Mouse (Mus musculus) MEL (cell line): ENCODE measurements around the gene Apbb2. TPM values are rescaled to one million over a fixed set of nuclear protein-coding genes. Genes with fewer than 3 reads are reported as not detected.

Experiments used
- DNase-seq: peaks from one replicate; pipeline ENCODE4 v3.0.0; 2011; ENCODE audit warnings: low read depth, low spot score
- H3K27ac ChIP-seq: 2 replicates; pipeline ENCODE4 v1.5.1; 2012; ENCODE audit warnings: low read depth, mild to moderate bottlenecking, control low read depth, low read length, moderate library complexity; ENCODE audit not compliant: control insufficient read depth
- H3K27me3 ChIP-seq, 2 experiments: fragments of 150-350 bp in 1 of 2; sonication (generic) in 1 of 2; 2 replicates each; pipeline ENCODE4 v1.6.1; 2012; ENCODE audit warnings: low read length in 2 of 2, mild to moderate bottlenecking in 2 of 2, improper control_type of control experiment in 1 of 2, moderate library complexity in 1 of 2; ENCODE audit not compliant: insufficient read depth in 2 of 2, control insufficient read depth in 1 of 2
- H3K36me3 ChIP-seq, 2 experiments: 2 replicates each; pipeline ENCODE4 v1.6.1; 2012 to 2014; ENCODE audit warnings: low read length in 2 of 2, improper control_type of control experiment in 1 of 2, inconsistent platforms in 1 of 2, mild to moderate bottlenecking in 1 of 2; ENCODE audit not compliant: insufficient read depth in 2 of 2, control insufficient read depth in 1 of 2
- H3K4me1 ChIP-seq, 2 experiments: fragments of 150-350 bp in 1 of 2; sonication (generic) in 1 of 2; 2 replicates each; pipeline ENCODE4 v1.6.1; 2012; ENCODE audit warnings: low read length in 2 of 2, improper control_type of control experiment in 1 of 2, mild to moderate bottlenecking in 1 of 2; ENCODE audit not compliant: insufficient read depth in 2 of 2, control insufficient read depth in 1 of 2
- H3K4me3 ChIP-seq, 2 experiments: fragments of 150-350 bp in 1 of 2; sonication (generic) in 1 of 2; 2 replicates each; pipeline ENCODE4 v1.5.1; 2012; ENCODE audit warnings: low read depth in 2 of 2, low read length in 2 of 2, mild to moderate bottlenecking in 2 of 2, moderate library complexity in 2 of 2, control low read depth in 1 of 2, improper control_type of control experiment in 1 of 2; ENCODE audit not compliant: control insufficient read depth in 1 of 2, insufficient read depth in 1 of 2
- H3K79me2 ChIP-seq: 2 replicates; pipeline ENCODE4 v1.6.1; 2012; ENCODE audit warnings: mild to moderate bottlenecking, low read length, moderate library complexity; ENCODE audit not compliant: control insufficient read depth, poor library complexity, insufficient read depth
- H3K9ac ChIP-seq: 2 replicates; pipeline ENCODE4 v1.6.1; 2012; ENCODE audit warnings: low read depth, mild to moderate bottlenecking, control low read depth, low read length, moderate library complexity; ENCODE audit not compliant: control insufficient read depth, poor library complexity, severe bottlenecking
- H3K9me3 ChIP-seq: fragments of 150-350 bp; sonication (generic); replicated peaks from 2 replicates; pipeline ENCODE4 v1.6.1; 2012; ENCODE audit warnings: mild to moderate bottlenecking, low read length, improper control_type of control experiment, moderate library complexity; ENCODE audit not compliant: insufficient read depth
- BHLHE40 ChIP-seq: IDR thresholded peaks from 2 replicates; pipeline ENCODE4 v1.6.1; 2012; ENCODE audit warnings: low read depth, mild to moderate bottlenecking, inconsistent platforms, low read length, improper control_type of control experiment, borderline replicate concordance
- CHD1 ChIP-seq: IDR thresholded peaks from 2 replicates; pipeline ENCODE4 v1.6.1; 2012; ENCODE audit warnings: low read depth, mild to moderate bottlenecking, inconsistent platforms, low read length, improper control_type of control experiment
- ELF1 ChIP-seq: IDR thresholded peaks from 2 replicates; pipeline ENCODE4 v1.6.1; 2014; ENCODE audit warnings: low read depth, mild to moderate bottlenecking, inconsistent platforms, low read length, improper control_type of control experiment, moderate library complexity
- GATA1 ChIP-seq: IDR thresholded peaks from 2 replicates; pipeline ENCODE4 v1.6.1; 2011; ENCODE audit warnings: low read depth, low read length, improper control_type of control experiment
- MAFK ChIP-seq: IDR thresholded peaks from 2 replicates; pipeline ENCODE4 v1.6.1; 2011; ENCODE audit warnings: low read depth, mild to moderate bottlenecking, low read length, improper control_type of control experiment, borderline replicate concordance
- MAZ ChIP-seq: IDR thresholded peaks from 2 replicates; pipeline ENCODE4 v1.6.1; 2012; ENCODE audit warnings: low read depth, mild to moderate bottlenecking, inconsistent platforms, low read length, improper control_type of control experiment
- MXI1 ChIP-seq: IDR thresholded peaks from 2 replicates; pipeline ENCODE4 v1.6.1; 2011; ENCODE audit warnings: mild to moderate bottlenecking, low read depth, low read length, improper control_type of control experiment
- MYC ChIP-seq: IDR thresholded peaks from 2 replicates; pipeline ENCODE4 v1.6.1; 2011; ENCODE audit warnings: low read depth, mild to moderate bottlenecking, low read length, improper control_type of control experiment, moderate library complexity
- RCOR1 ChIP-seq: IDR thresholded peaks from 2 replicates; pipeline ENCODE4 v1.6.1; 2012; ENCODE audit warnings: low read depth, mild to moderate bottlenecking, inconsistent platforms, low read length, improper control_type of control experiment
- SIN3A ChIP-seq: IDR thresholded peaks from 2 replicates; pipeline ENCODE4 v1.6.1; 2012; ENCODE audit warnings: low read length, improper control_type of control experiment, inconsistent platforms
- SMC3 ChIP-seq: IDR thresholded peaks from 2 replicates; pipeline ENCODE4 v1.6.1; 2011; ENCODE audit warnings: low read depth, low read length, improper control_type of control experiment
- TBP ChIP-seq: IDR thresholded peaks from 2 replicates; pipeline ENCODE4 v1.8.0; 2011; ENCODE audit warnings: low read depth, low read length, improper control_type of control experiment
- UBTF ChIP-seq: IDR thresholded peaks from 2 replicates; pipeline ENCODE4 v1.6.1; 2012; ENCODE audit warnings: low read depth, mild to moderate bottlenecking, inconsistent platforms, low read length, improper control_type of control experiment, moderate library complexity, borderline replicate concordance; ENCODE audit not compliant: insufficient read depth
- USF1 ChIP-seq: IDR thresholded peaks from 2 replicates; pipeline ENCODE4 v1.6.1; 2014; ENCODE audit warnings: low read depth, mild to moderate bottlenecking, inconsistent platforms, low read length, improper control_type of control experiment, moderate library complexity
- USF2 ChIP-seq, 2 experiments: IDR thresholded peaks; 2 replicates each; pipeline ENCODE4 v1.6.1; 2011 to 2012; ENCODE audit warnings: improper control_type of control experiment in 2 of 2, low read length in 2 of 2, borderline replicate concordance in 1 of 2, inconsistent platforms in 1 of 2, low read depth in 1 of 2, mild to moderate bottlenecking in 1 of 2; ENCODE audit not compliant: insufficient read depth in 1 of 2
- ZKSCAN1 ChIP-seq: IDR thresholded peaks from 2 replicates; pipeline ENCODE4 v1.6.1; 2012; ENCODE audit warnings: low read depth, mild to moderate bottlenecking, inconsistent platforms, low read length, improper control_type of control experiment, moderate library complexity
- ZMIZ1 ChIP-seq: IDR thresholded peaks from 2 replicates; pipeline ENCODE4 v1.6.1; 2012; ENCODE audit warnings: low read depth, mild to moderate bottlenecking, inconsistent platforms, low read length, improper control_type of control experiment, moderate library complexity
- ZNF384 ChIP-seq: IDR thresholded peaks from 2 replicates; pipeline ENCODE4 v1.6.1; 2012; ENCODE audit warnings: low read depth, mild to moderate bottlenecking, inconsistent platforms, low read length, improper control_type of control experiment
- polyA plus RNA-seq, 2 experiments: library from polyadenylated mRNA; stranded (reverse) in 1 of 2; unstranded in 1 of 2; fragments of >175 nt in 1 of 2; fragments of >200 nt in 1 of 2; gene quantifications; 2 replicates each; pipeline versions ENCODE4 v1.2.1 to v1.2.4; 2012; ENCODE audit warnings: low replicate concordance in 2 of 2, low read depth in 1 of 2; ENCODE audit not compliant: insufficient read length in 2 of 2, insufficient read depth in 1 of 2, missing spikeins in 1 of 2
- total RNA-seq: library from RNA; depleted of rRNA; stranded (reverse); fragments of 300-350 nt; gene quantifications from 2 replicates; pipeline ENCODE4 v1.2.3, GENCODE M21; 2012

Gene Apbb2
- total and polyA plus RNA-seq, 3 experiments, result not detected

DNA sequence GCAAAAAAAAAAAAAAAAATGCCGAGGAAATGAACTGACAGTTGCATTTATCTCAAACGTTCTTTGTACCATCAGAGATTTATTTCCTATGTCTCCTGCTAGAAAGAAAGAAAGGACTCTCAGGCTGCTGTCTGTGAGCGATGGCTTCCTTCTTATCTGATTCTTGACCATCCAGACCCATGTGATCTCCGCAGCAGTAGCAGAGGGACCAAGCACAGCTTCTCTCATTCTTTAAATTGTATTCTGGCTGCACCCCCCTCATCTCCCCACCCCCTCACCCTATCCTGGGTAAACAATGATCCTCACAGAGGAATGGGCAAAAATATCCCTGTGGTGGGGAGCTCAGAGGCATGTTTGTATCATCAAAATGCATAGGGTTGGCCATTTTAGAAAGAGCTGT lies 165.5 kb downstream of the Apbb2 start:
- TF ChIP-seq ZKSCAN1 (no peak), TBP (no peak)
- no peaks in the 10 kb centered on the region for H3K27me3 ChIP-seq
- H3K27ac ChIP-seq, result no peak overlapping the region
- H3K9ac ChIP-seq, result no peak overlapping the region
- no peaks in the 10 kb centered on the region for H3K79me2 ChIP-seq
- no peak overlapping the region for H3K4me3 ChIP-seq
- no peaks in the 10 kb centered on the region for H3K9me3 ChIP-seq
- DNase-seq, result no peak
- H3K36me3 ChIP-seq, result no peaks in the 10 kb centered on the region
- no peaks in the 10 kb centered on the region for H3K4me1 ChIP-seq

DNA sequence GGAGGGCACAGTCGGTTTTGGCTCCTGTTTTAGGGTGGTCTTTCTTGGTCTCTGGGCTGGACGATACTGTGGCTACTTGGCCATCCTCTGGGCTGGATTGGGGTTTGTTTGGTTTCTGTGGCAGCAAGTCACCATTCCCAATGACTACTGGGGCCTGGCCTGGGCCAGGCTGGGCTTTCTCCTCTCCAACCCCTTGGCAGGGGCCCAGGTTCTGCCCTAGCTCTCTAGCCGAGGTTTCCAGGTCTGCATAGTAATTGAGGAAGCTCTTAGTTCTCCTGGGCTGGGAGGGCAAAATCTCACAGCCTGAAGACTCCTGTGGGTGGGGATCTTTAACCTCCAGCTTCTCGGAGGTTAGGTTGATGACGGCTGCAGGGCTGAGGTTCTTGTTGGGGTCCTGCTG lies 167.0 kb downstream of the Apbb2 start:
- TF ChIP-seq ZNF384, result no peak
- TF ChIP-seq USF1, result no peak
- no peak for TF ChIP-seq ZMIZ1
- no peak for TF ChIP-seq USF2 (IDR thresholded peaks at IDR 0.05; ENCODE audit: borderline replicate concordance in 1 of 2, insufficient read depth in 1 of 2, low read depth in 1 of 2, low read length in 2 of 2)
- no peak for TF ChIP-seq ELF1
- TF ChIP-seq CHD1, result no peak
- TF ChIP-seq UBTF, result no peak
- no peak for TF ChIP-seq TBP
- no peak for TF ChIP-seq MAFK
- no peak for TF ChIP-seq MYC
- no peak for TF ChIP-seq BHLHE40
- TF ChIP-seq ZKSCAN1, result no peak

DNA sequence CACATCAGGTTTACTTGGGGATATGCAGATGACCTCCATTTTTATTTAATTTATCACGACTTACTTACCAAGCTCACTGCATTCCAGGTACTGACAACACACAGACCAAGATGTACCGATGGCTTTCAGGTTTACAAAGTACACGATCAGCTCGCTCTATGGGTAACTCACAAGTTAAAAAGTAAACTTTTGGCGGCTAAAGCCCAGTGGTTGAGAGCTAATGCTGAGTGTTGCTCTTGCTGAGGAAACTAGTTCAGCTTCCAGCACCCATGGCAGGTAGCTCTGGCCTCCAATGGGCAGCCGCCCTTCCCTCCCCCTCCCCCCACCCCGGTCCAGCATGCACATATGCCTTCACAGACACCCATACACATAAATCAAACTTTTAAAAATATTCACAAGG lies 173.1 kb downstream of the Apbb2 start:
- no peaks in the 10 kb centered on the region for H3K9me3 ChIP-seq

More for the DNA sequence above, 167.0 kb downstream of the Apbb2 start:
- H3K27me3 ChIP-seq, result no peaks in the 10 kb centered on the region
- H3K9me3 ChIP-seq, result no peaks in the 10 kb centered on the region
- H3K27ac ChIP-seq, result no peak overlapping the region
- H3K36me3 ChIP-seq, result no peaks in the 10 kb centered on the region
- no peak overlapping the region for H3K9ac ChIP-seq
- H3K4me3 ChIP-seq, result no peak overlapping the region
- H3K79me2 ChIP-seq, result no peaks in the 10 kb centered on the region
- DNase-seq, result no peak
- no peaks in the 10 kb centered on the region for H3K4me1 ChIP-seq

More for the DNA sequence above, 173.1 kb downstream of the Apbb2 start:
- H3K36me3 ChIP-seq, result no peaks in the 10 kb centered on the region
- H3K27me3 ChIP-seq, result no peaks in the 10 kb centered on the region
- no peaks in the 10 kb centered on the region for H3K79me2 ChIP-seq
- DNase-seq, result no peak
- no peaks in the 10 kb centered on the region for H3K4me1 ChIP-seq
- no peak overlapping the region for H3K4me3 ChIP-seq
- TF ChIP-seq RCOR1, result no peak
- no peak for TF ChIP-seq USF2 (IDR thresholded peaks at IDR 0.05; ENCODE audit: borderline replicate concordance in 1 of 2, insufficient read depth in 1 of 2, low read depth in 1 of 2, low read length in 2 of 2)
- no peak for TF ChIP-seq MXI1
- no peak for TF ChIP-seq GATA1
- TF ChIP-seq SIN3A, result no peak
- no peak for TF ChIP-seq ZNF384
- no peak for TF ChIP-seq SMC3
- no peak for TF ChIP-seq ZKSCAN1
- no peak for TF ChIP-seq MAZ
- H3K27ac ChIP-seq, result no peak overlapping the region
- no peak overlapping the region for H3K9ac ChIP-seq
